Mouse (Mus musculus) forebrain, embryonic 15.5 days (tissue): Measurements from ENCODE around the gene 2610021A01Rik. TPM values are rescaled to one million over a fixed set of nuclear protein-coding genes. Genes with fewer than 3 reads are reported as not detected.
"Not testable (repeated sequence)": the region's sequence is repeated elsewhere in the genome, so short reads cannot be mapped to it uniquely, and the experiment has no call there.

Experiments used
- ATAC-seq: fragments of 200-750 bp; cut with Nextera tagmentation; replicated peaks from 2 replicates; pipeline ENCODE4 v1.8.0; 2017; ENCODE audit warnings: mild to moderate bottlenecking, moderate TSS enrichment, moderate library complexity
- H3K27ac ChIP-seq: fragments of 300-500 bp; sonication (generic); replicated peaks from 2 replicates; pipeline ENCODE4 v1.5.1; 2015; ENCODE audit warnings: mild to moderate bottlenecking, inconsistent platforms
- H3K27me3 ChIP-seq: fragments of 300-500 bp; sonication (generic); 2 replicates; pipeline ENCODE4 v1.6.1; 2015; ENCODE audit warnings: inconsistent platforms
- H3K36me3 ChIP-seq: fragments of 300-500 bp; sonication (generic); 2 replicates; pipeline ENCODE4 v1.6.1; 2015; ENCODE audit warnings: mild to moderate bottlenecking, inconsistent platforms
- H3K4me1 ChIP-seq: fragments of 300-500 bp; sonication (generic); 2 replicates; pipeline ENCODE4 v1.6.1; 2015; ENCODE audit warnings: inconsistent platforms
- H3K4me2 ChIP-seq: fragments of 300-500 bp; sonication (generic); replicated peaks from 2 replicates; pipeline ENCODE4 v1.6.1; 2015; ENCODE audit warnings: mild to moderate bottlenecking, inconsistent platforms
- H3K4me3 ChIP-seq: fragments of 300-500 bp; sonication (generic); 2 replicates; pipeline ENCODE4 v1.5.1; 2015; ENCODE audit warnings: mild to moderate bottlenecking, inconsistent platforms
- H3K9ac ChIP-seq: fragments of 300-500 bp; sonication (generic); replicated peaks from 2 replicates; pipeline ENCODE4 v1.6.1; 2015; ENCODE audit warnings: mild to moderate bottlenecking, inconsistent platforms
- H3K9me3 ChIP-seq: fragments of 300-500 bp; sonication (generic); 2 replicates; pipeline ENCODE4 v1.6.1; 2016; ENCODE audit warnings: inconsistent platforms
- WGBS: fragments of 180-500 bp; shearing (Covaris S2); methylation state at CpG from one replicate; pipeline ENCODE4 v1.1.7; 2015; ENCODE audit warnings: mixed read lengths; 5-methylcytosine and 5-hydroxymethylcytosine counted together
- polyA plus RNA-seq: library from polyadenylated mRNA; unstranded; fragments of >200 nt; fragmentation: Nextera tagmentation; extraction: Ambion mirVana; gene quantifications from 2 replicates; pipeline ENCODE4 v1.2.1, GENCODE M21; 2015

Gene 2610021A01Rik
- 16.9 and 19.3 TPM in 2 replicates for polyA plus RNA-seq

DNA sequence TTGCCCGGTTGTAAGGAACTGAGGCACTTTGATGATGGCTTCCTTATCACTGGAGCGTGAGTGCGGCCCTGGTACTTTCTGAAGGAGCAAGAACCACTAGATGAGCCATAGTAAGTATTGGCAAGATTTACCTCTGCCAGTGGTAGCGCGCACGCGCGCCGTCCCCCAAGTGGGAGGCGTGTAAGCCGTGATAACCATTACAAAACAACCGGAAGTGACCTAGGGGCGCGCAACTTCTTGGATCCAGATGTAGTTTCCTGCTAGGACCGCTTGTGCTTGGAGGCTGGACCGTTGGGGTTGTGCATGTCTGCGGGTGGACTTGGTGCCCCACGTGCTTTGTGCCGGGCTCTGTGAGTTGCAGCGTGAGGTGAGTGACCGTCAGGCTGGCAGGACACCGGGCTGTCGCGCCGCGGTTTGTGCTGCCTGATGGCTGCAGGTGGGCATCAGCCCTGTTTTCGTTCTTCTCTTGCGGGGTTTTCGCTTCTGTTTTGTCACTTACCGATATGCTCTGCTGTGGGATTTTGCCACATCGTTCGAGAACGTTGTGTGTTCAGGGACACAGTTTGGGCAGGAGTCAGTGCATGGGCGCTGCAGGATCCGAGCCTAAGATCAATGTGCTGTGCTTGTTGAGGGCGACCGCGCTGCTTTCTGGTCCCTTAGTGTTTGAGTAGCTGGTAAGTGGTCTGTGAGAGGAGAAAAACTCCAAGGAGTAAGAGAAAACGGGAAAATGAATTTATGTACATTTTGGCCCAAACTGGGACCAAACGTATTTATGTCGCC is at the start of gene 2610021A01Rik:
2610021A01Rik (plus strand) TSS at position 197 of the 780 bp plus-strand sequence.
- peak within 1 kb of the TSS; percentile 67 for H3K27ac ChIP-seq
- peak within 1 kb of the TSS; percentile 67 for H3K9ac ChIP-seq
- under 1% methylated on average over 41 of the region's 41 CpGs for WGBS
- H3K4me3 ChIP-seq, result peak within 1 kb of the TSS; percentile 73
- H3K4me1 ChIP-seq, result peaks cover 20% of the 10 kb centered on the region
- H3K27me3 ChIP-seq, result no peaks in the 10 kb centered on the region
- H3K4me2 ChIP-seq, result peak within 1 kb of the TSS; percentile 80
- peak; percentile 98 for ATAC-seq
- no peaks in the 10 kb centered on the region for H3K9me3 ChIP-seq
- no peaks in the 10 kb centered on the region for H3K36me3 ChIP-seq

DNA sequence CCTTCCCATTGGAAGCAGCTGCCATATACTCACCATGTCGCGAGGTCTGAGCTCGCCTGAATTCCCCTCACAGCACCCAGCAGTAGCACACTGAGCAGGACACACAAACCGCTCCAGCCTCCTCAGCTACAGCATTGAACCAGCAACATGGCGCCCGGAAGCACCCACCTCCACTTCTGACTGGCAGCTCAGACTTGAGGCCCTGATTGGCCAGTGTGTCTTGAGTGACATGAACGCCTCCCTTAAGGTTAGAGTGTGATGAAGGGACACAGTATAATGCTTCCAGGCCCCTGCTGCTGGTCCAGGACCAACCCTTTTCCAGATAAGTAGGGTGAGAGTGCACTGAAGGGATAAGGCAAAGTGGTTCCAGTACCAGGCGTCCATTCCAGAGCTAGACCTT is 38.3 kb upstream of the 2610021A01Rik start:
- Histone ChIP-seq H3K9ac (no peak overlapping the region), H3K4me2 (no peak overlapping the region), H3K36me3 (no peaks in the 10 kb centered on the region), H3K9me3 (peaks cover 14% of the 10 kb centered on the region), H3K27me3 (no peaks in the 10 kb centered on the region), H3K4me3 (no peak overlapping the region), H3K27ac (no peak overlapping the region), H3K4me1 (no peaks in the 10 kb centered on the region)
- no peak for ATAC-seq
- WGBS, result 73% methylated on average over 8 of the region's 8 CpGs

DNA sequence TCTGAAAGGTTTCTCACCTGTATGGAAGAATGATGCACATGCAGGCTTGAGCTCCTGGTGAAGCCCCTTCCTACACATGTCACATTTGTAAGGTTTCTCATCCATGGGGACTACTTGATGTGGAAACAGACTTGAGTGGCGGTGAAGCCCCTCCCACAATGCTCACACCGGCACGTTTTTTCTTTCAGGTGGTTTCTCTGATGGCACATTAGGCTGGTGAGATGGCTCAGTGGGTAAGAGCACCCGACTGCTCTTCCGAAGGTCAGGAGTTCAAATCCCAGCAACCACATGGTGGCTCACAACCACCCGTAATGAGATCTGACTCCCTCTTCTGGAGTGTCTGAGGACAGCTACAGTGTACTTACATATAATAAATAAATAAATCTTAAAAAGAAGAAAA is 25.5 kb upstream of the 2610021A01Rik start, which contains the start of gene Gm6871:
Gm6871 (minus strand) TSS at position 101 of the 400 bp plus-strand sequence.
- not testable (repeated sequence) for H3K27ac ChIP-seq, H3K4me1 ChIP-seq, H3K9ac ChIP-seq, H3K4me2 ChIP-seq, H3K9me3 ChIP-seq, H3K36me3 ChIP-seq, H3K27me3 ChIP-seq, H3K4me3 ChIP-seq, ATAC-seq
- 84% methylated on average over 6 of the region's 6 CpGs for WGBS

DNA sequence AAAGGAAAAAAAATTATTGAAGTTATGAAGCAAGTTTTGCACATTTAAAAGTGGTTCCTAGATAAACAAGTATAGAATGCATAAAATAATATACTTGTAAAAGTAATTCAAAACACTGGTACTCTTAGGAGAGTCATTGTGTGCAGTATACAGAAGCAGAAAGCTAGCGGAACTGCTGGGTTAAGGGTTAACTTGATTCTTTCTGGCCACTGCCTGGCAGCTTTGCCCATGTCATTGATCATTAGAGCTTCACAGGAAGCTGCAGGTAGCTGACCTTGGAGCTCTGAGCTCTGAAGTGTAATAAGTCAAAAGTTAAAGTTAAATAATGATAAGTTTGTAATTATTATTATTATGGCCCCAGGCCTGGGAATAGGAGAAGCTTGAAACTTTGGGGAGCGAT is 21.1 kb upstream of the 2610021A01Rik start:
- H3K4me1 ChIP-seq, result no peaks in the 10 kb centered on the region
- H3K9ac ChIP-seq, result no peak overlapping the region
- H3K36me3 ChIP-seq, result no peaks in the 10 kb centered on the region
- no peak overlapping the region for H3K4me3 ChIP-seq
- H3K9me3 ChIP-seq, result 0 out of 2 replicates have a peak, but pooled peaks cover 3% of the 10 kb centered on the region
- 97% methylated on average over 2 of the region's 2 CpGs for WGBS
- H3K4me2 ChIP-seq, result no peak overlapping the region
- no peaks in the 10 kb centered on the region for H3K27me3 ChIP-seq
- no peak overlapping the region for H3K27ac ChIP-seq
- no peak for ATAC-seq

DNA sequence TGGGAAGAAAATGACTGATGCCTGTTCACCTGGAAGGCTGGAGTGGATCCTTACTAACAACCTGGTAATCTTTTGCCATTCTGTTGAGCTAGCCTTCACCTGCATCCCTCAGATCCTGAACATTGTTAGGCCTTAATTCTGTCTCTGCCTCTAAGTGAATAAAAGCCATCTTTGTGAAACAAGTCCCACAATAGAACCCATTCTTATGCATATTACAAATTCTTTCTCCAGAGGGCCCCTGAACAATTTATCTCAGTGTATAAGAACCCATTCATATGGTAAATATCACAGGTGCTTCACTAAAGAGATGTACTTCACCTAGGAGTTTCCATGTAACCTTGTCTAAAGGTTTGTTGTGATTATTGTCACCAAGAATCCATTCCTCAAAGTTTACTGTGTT is 17.0 kb upstream of the 2610021A01Rik start:
- Histone ChIP-seq H3K4me1 (no peaks in the 10 kb centered on the region), H3K9ac (no peak overlapping the region), H3K27ac (no peak overlapping the region), H3K4me2 (no peak overlapping the region), H3K9me3 (no peaks in the 10 kb centered on the region; the same call in 1 of the 2 replicates), H3K4me3 (no peak overlapping the region), H3K36me3 (no peaks in the 10 kb centered on the region), H3K27me3 (no peaks in the 10 kb centered on the region)
- no peak for ATAC-seq

DNA sequence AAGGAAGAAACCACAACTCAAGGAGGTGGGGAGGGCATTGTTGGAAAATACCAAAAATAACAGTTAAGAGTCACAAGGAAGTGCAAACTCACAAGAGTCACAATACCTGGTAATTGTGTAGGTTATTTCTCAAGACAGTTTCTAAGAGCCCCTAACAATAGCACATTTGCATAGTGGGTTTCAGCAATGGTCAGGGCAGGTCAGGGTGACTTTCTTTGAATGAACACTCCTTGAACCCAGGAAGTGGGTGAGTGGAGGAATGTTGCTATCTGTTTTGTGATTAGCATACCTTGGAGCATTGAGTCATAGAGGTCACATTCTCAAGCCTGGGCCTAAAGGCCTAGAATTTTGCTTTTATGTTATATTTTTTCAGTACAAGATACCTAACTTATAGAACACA is 11.2 kb upstream of the 2610021A01Rik start:
- ATAC-seq, H3K4me3 ChIP-seq, H3K9ac ChIP-seq, H3K27me3 ChIP-seq, H3K36me3 ChIP-seq, H3K4me2 ChIP-seq, H3K27ac ChIP-seq, H3K9me3 ChIP-seq, H3K4me1 ChIP-seq: not testable (repeated sequence)

DNA sequence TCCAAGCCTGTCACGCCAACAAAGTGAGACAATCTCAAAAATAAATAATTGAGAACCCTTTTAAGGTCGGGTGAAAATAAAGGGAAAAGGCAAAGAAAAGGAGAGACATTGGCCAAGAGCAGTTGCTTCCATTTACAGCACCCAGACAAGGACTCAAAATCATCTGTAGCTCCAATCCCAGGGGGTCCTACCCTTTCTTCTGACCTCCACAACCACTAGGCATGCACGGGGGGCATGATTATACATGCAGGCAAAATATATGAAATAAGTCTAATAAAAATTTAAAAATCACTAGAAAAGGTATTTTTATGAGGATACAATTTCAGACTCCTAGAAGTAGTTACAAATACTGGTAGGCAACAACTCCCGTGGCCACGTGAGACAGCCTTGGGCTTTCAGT is 415 bp upstream of the 2610021A01Rik start:
- Histone ChIP-seq H3K9ac (peak overlapping the region; percentile 67), H3K4me3 (peak overlapping the region; percentile 73), H3K4me2 (peak overlapping the region; percentile 80), H3K27me3 (no peaks in the 10 kb centered on the region), H3K4me1 (peaks cover 20% of the 10 kb centered on the region), H3K27ac (peak overlapping the region; percentile 67), H3K9me3 (no peaks in the 10 kb centered on the region), H3K36me3 (no peaks in the 10 kb centered on the region)
- ATAC-seq, result peak; percentile 57
- 45% methylated on average over 5 of the region's 5 CpGs for WGBS

DNA sequence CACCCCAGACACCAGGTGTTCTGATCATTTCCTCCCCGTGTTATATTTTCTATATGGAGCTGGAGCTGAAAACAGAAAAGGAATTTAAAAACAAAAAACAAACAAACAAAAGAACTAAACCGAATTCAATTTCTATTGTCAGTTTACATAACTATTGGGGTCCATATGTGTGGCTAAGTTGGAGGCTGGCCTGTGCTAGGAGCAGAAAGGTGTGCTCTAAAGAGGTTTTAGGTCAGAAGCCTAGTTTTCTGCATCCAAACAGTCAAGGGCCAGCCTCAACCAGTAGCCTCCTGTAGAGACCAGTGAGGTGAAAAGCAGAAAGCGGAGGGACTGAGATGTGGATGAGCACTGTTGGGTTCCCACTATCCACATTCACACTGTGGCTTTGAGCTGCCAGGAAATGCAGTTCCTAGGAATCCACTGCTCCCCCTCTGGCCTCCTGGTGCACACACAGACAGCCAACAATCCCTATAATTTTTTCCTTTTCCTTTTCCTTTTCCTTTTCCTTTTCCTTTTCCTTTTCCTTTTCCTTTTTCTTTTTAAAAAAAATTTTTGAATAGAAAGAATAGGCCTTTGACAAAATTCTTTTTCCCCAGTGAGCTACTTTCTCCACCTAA is 1.0 kb downstream of the 2610021A01Rik start:
- ATAC-seq, result 0 out of 2 replicates have a peak, but pooled peaks have one; percentile 3
- Histone ChIP-seq H3K27me3 (no peaks in the 10 kb centered on the region), H3K4me1 (peaks cover 20% of the 10 kb centered on the region), H3K36me3 (0 out of 2 replicates have a peak, but pooled peaks cover 2% of the 10 kb centered on the region), H3K4me3 (peak overlapping the region; percentile 73), H3K4me2 (peak overlapping the region; percentile 80), H3K27ac (no peak overlapping the region), H3K9me3 (no peaks in the 10 kb centered on the region), H3K9ac (peak overlapping the region; percentile 67)
- WGBS, result 17% methylated on average over 3 of the region's 3 CpGs

DNA sequence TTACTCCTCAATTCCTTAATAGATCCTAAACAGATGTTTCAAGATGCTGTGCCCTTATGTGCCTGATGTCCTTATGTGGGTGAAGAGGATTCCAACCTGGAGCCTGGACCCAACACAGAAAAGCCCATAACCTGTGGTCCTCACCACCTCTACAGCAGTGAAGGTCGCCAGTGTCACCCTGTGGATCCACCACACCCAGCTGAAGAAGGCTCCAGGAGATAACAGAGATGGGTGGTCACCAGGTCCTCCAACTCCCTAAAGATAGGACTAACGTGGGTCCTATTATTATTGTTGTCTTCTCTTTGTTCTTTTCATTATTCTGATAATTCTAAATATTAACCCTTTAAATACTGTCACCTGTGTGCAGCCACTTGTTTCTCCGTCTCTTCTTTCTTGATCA is 12.6 kb downstream of the 2610021A01Rik start:
- peaks cover 48% of the 10 kb centered on the region for H3K36me3 ChIP-seq
- WGBS, result 81% methylated on average over 3 of the region's 3 CpGs
- H3K4me2 ChIP-seq, result no peak overlapping the region
- H3K27ac ChIP-seq, result no peak overlapping the region
- H3K4me1 ChIP-seq, result no peaks in the 10 kb centered on the region
- H3K9me3 ChIP-seq, result no peaks in the 10 kb centered on the region
- no peak for ATAC-seq
- no peak overlapping the region for H3K4me3 ChIP-seq
- no peak overlapping the region for H3K9ac ChIP-seq
- no peaks in the 10 kb centered on the region for H3K27me3 ChIP-seq

DNA sequence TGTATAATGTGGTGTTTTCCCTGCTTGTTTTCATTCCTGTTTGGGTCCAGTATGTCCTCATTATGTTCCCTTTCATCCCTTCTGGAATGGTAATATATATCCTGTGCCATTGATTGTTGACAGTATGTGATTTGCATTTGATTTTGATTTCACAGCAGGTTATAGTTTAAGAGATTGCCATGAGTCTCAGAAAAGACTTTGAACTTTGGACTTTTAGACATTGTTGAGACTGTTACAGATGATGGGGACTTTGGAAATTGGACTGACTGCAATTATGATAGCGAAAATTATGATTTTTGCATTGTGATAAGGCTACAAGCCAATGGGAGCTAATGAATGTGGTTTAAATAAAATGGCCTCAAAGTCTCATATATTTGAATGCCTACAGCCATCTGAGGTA is 17.2 kb downstream of the 2610021A01Rik start:
- H3K27me3 ChIP-seq, ATAC-seq, H3K9ac ChIP-seq, H3K27ac ChIP-seq, H3K4me2 ChIP-seq, H3K4me1 ChIP-seq, H3K4me3 ChIP-seq, H3K9me3 ChIP-seq: not testable (repeated sequence)
- WGBS, result 97% methylated on average over 1 of the region's 1 CpGs
- H3K36me3 ChIP-seq, result peaks cover 52% of the 10 kb centered on the region

DNA sequence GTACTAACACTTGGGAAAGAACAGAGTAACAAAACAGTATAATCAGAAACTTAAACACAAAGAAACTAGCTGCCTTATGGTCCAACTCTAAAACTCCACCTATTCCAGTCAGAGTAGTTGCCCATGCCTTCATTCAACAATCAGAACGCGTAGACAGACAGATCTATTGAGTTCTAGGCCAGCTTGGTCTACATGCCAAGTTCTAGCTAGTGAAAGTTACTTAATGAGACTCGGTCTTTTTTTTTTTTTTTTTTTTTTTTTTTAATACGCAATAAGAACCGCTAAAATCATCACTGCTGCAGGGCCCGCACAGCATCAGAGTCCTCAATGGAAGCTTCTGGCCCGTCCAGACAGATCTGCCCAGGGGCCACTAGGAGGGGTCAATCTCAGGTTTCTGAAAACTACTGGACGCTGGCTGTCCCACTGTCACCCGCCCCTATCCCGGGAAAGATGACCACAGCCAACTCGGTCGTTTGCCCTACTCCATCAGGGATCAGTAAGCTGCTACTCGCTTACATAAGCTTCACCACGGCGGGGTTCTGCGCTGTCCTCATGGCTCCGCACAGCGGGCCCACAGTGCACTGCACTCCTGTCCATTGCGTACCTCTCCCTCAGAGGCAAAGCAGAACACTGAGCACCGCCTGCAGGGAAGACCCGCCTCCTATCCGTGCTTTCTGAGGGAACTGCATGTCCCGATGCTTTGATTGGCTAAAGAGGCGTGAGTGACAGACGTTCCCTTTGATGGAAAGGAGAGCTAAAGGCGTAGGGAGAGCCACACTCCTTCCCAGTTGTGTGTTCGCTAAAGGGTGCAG is 33.6 kb downstream of the 2610021A01Rik start, which contains the start of gene Zfp788:
Zfp788 (plus strand) TSS at position 795 of the 812 bp plus-strand sequence.
- Histone ChIP-seq H3K9ac (peak within 1 kb of the TSS; percentile 81), H3K4me2 (peak within 1 kb of the TSS; percentile 79), H3K36me3 (peaks cover 34% of the 10 kb centered on the region), H3K27me3 (no peaks in the 10 kb centered on the region), H3K9me3 (peaks cover 8% of the 10 kb centered on the region), H3K4me3 (peak within 1 kb of the TSS; percentile 65), H3K4me1 (peaks cover 14% of the 10 kb centered on the region), H3K27ac (peak within 1 kb of the TSS; percentile 99)
- peak; percentile 97 for ATAC-seq
- WGBS, result under 1% methylated on average over 27 of the region's 27 CpGs
